Mouse (Mus musculus): ENCODE data around the gene Gm44511. TPM values are rescaled to one million over a fixed set of nuclear protein-coding genes. Genes with fewer than 3 reads are reported as not detected.
"Not testable (repeated sequence)": the region's sequence is repeated elsewhere in the genome, so short reads cannot be mapped to it uniquely, and the experiment has no call there.

Gene Gm44511
- total RNA-seq, 2 experiments from 2014 or later: not detected

GRCm38 (mm10) chr6:128802557-128802956 is 23.6 kb downstream of the Gm44511 start:
- DNase-seq (ENCODE audit: extremely low spot score in 1 of 2, low spot score in 1 of 2): peak in 1 of 2 experiments; percentile 29

GRCm38 (mm10) chr6:128800696-128801095 is 25.4 kb downstream of the Gm44511 start:
- not testable (repeated sequence) for DNase-seq (ENCODE audit: extremely low spot score in 1 of 2, low spot score in 1 of 2)

- no peak for DNase-seq (ENCODE audit: extremely low spot score in 1 of 2, low spot score in 1 of 2)
Observed at GRCm38 (mm10) chr6:128799896-128800270, 26.2 kb downstream of the Gm44511 start.

- peak; percentile 84 to 86 for DNase-seq (ENCODE audit: extremely low spot score in 1 of 2, low spot score in 1 of 2)
Observed at GRCm38 (mm10) chr6:128799144-128799895, 26.8 kb downstream of the Gm44511 start.

GRCm38 (mm10) chr6:128798772-128799143 is 27.4 kb downstream of the Gm44511 start:
- DNase-seq (ENCODE audit: extremely low spot score in 1 of 2, low spot score in 1 of 2): peak; percentile 77 to 80

- DNase-seq (ENCODE audit: extremely low spot score in 1 of 2, low spot score in 1 of 2): no peak
Observed at GRCm38 (mm10) chr6:128797936-128798771, 28.0 kb downstream of the Gm44511 start.

- no peak for DNase-seq (ENCODE audit: extremely low spot score in 1 of 2, low spot score in 1 of 2)
Observed at GRCm38 (mm10) chr6:128797185-128797905, 28.8 kb downstream of the Gm44511 start.

- no peak for DNase-seq (ENCODE audit: extremely low spot score in 1 of 2, low spot score in 1 of 2)
Observed at GRCm38 (mm10) chr6:128796321-128796955, 29.7 kb downstream of the Gm44511 start.

GRCm38 (mm10) chr6:128793734-128794133 is 32.4 kb downstream of the Gm44511 start:
- no peak for DNase-seq (ENCODE audit: extremely low spot score in 1 of 2, low spot score in 1 of 2)

- not testable (repeated sequence) for DNase-seq (ENCODE audit: extremely low spot score in 1 of 2, low spot score in 1 of 2)
Observed at GRCm38 (mm10) chr6:128790491-128790994, 35.6 kb downstream of the Gm44511 start.

- no peak for DNase-seq (ENCODE audit: extremely low spot score in 1 of 2, low spot score in 1 of 2)
Observed at GRCm38 (mm10) chr6:128789115-128789514, 37.0 kb downstream of the Gm44511 start, which contains the start of gene Klrb1c. TSS of gene Klrb1c (minus strand) at chr6:128789215.

GRCm38 (mm10) chr6:128788517-128788916 is 37.6 kb downstream of the Gm44511 start:
- no peak for DNase-seq (ENCODE audit: extremely low spot score in 1 of 2, low spot score in 1 of 2)

- not testable (repeated sequence) for DNase-seq (ENCODE audit: extremely low spot score in 1 of 2, low spot score in 1 of 2)
Observed at GRCm38 (mm10) chr6:128786396-128786795, 39.7 kb downstream of the Gm44511 start.

GRCm38 (mm10) chr6:128769481-128770253 is 56.4 kb downstream of the Gm44511 start:
- no peak for DNase-seq (ENCODE audit: extremely low spot score in 1 of 2, low spot score in 1 of 2)

- DNase-seq (ENCODE audit: extremely low spot score in 1 of 2, low spot score in 1 of 2): no peak
Observed at GRCm38 (mm10) chr6:128768047-128768446, 58.1 kb downstream of the Gm44511 start.

GRCm38 (mm10) chr6:128766486-128767254 is 59.4 kb downstream of the Gm44511 start:
- peak in 1 of 2 experiments; percentile 15 for DNase-seq (ENCODE audit: extremely low spot score in 1 of 2, low spot score in 1 of 2)

GRCm38 (mm10) chr6:128765211-128765610 is 60.9 kb downstream of the Gm44511 start:
- no peak for DNase-seq (ENCODE audit: extremely low spot score in 1 of 2, low spot score in 1 of 2)

GRCm38 (mm10) chr6:128764598-128764997 is 61.5 kb downstream of the Gm44511 start:
- DNase-seq (ENCODE audit: extremely low spot score in 1 of 2, low spot score in 1 of 2): no peak
